ENCODE assay signal across 23 mouse cellular contexts in genomic region chr1:74401015-74401702, GRCm38 (mm10). TPM values are rescaled to one million over a fixed set of nuclear protein-coding genes. Genes with fewer than 3 reads are reported as not detected.
DNase-seq lines count a peak whose midpoint lies in the region; ATAC-seq and TF ChIP-seq lines count a peak whose summit lies in the region.
"Had no signal": no experiment of that assay in that cellular context is flagged by ENCODE, and none has a peak within 500 bp of the region (broad histone marks: within the 10 kb centered on the region; RNA-seq: fewer than 3 reads in every experiment).

No protein-coding gene starts in this region.

- no peak for TF ChIP-seq RAD21 in MEL (IDR thresholded peaks at IDR 0.05; ENCODE audit: low read depth, low read length)

- no peak for TF ChIP-seq CTCF in MEL (IDR thresholded peaks at IDR 0.05 in 2 of 3, conservative IDR thresholded peaks at IDR 0.05 in 1 of 3; ENCODE audit: control insufficient read depth in 1 of 3, insufficient read depth in 1 of 3, low read depth in 2 of 3, low read length in 3 of 3, poor library complexity in 1 of 3, severe bottlenecking in 1 of 3)
- no peak for TF ChIP-seq CTCF in small intestine, adult 2 months (IDR thresholded peaks at IDR 0.05; ENCODE audit: extremely low read depth, insufficient read length, insufficient replicate concordance, low read depth, low read length)
- TF ChIP-seq CTCF in lung, adult 2 months (IDR thresholded peaks at IDR 0.05; ENCODE audit: insufficient read depth, low read length): no peak

- no peak overlapping the region for H3K9ac ChIP-seq in heart, embryonic 15.5 days
- H3K9ac ChIP-seq in MEL (ENCODE audit: control insufficient read depth, low read depth, low read length, poor library complexity, severe bottlenecking): peak overlapping the region; percentile 41
- peak overlapping the region; percentile 60 for H3K9ac ChIP-seq in liver, embryonic 11.5 days (ENCODE audit: low read depth, low read length)
- H3K9ac ChIP-seq: embryonic facial prominence, embryonic 12.5 days; forebrain, postnatal 0 days; limb, embryonic 13.5 days; neural tube, embryonic 13.5 days; stomach, embryonic 15.5 days had no signal

- H3K79me2 ChIP-seq in MEL (ENCODE audit: control insufficient read depth, insufficient read depth, low read length, poor library complexity): no peaks in the 10 kb centered on the region; the same call in 1 of the 2 replicates

- no peak for TF ChIP-seq POLR2A in MEL (IDR thresholded peaks at IDR 0.05; ENCODE audit: control insufficient read depth in 1 of 2, insufficient read depth in 1 of 2, low read depth in 1 of 2, low read length in 2 of 2, poor library complexity in 1 of 2)
- no peak for TF ChIP-seq POLR2A in small intestine, adult 2 months (IDR thresholded peaks at IDR 0.05; ENCODE audit: low read depth, low read length)
- no peak for TF ChIP-seq POLR2A in lung, adult 2 months (IDR thresholded peaks at IDR 0.05; ENCODE audit: borderline replicate concordance, extremely low read depth, low read depth, low read length)

- peak; percentile 50 to 52; a peak in 3 of 4 replicates for TF ChIP-seq EP300 in MEL (IDR thresholded peaks at IDR 0.05; ENCODE audit: low read depth in 1 of 2, low read length in 2 of 2)

- 44% methylated on average over 16 of the region's 16 CpGs for WGBS in heart, embryonic 15.5 days
- 43% methylated on average over 16 of the region's 16 CpGs for WGBS in liver, embryonic 11.5 days
- whole genome bisulfite sequencing in small intestine, adult 2 months: 51% methylated on average over 16 of the region's 16 CpGs
- WGBS in lung, adult 2 months: 46% methylated on average over 16 of the region's 16 CpGs

- H3K9me3 ChIP-seq in heart, embryonic 15.5 days (replicated peaks): no peaks in the 10 kb centered on the region
- no peaks in the 10 kb centered on the region for H3K9me3 ChIP-seq in MEL (replicated peaks; ENCODE audit: insufficient read depth, low read length)
- no peaks in the 10 kb centered on the region for H3K9me3 ChIP-seq in liver, embryonic 11.5 days (ENCODE audit: control insufficient read depth, low read length)
- H3K9me3 ChIP-seq: embryonic facial prominence, embryonic 12.5 days; limb, embryonic 13.5 days; neural tube, embryonic 13.5 days; stomach, embryonic 15.5 days had no signal

- no peaks in the 10 kb centered on the region for H3K36me3 ChIP-seq in heart, embryonic 15.5 days
- peaks cover 0 to 21% of the 10 kb centered on the region in 2 experiments; a peak in 2 of 4 replicates for H3K36me3 ChIP-seq in MEL (ENCODE audit: control insufficient read depth in 1 of 2, insufficient read depth in 2 of 2, low read length in 2 of 2)
- no peaks in the 10 kb centered on the region for H3K36me3 ChIP-seq in liver, embryonic 11.5 days (ENCODE audit: control insufficient read depth, insufficient read depth, low read length)
- no peaks in the 10 kb centered on the region for H3K36me3 ChIP-seq in small intestine, adult 2 months (ENCODE audit: control insufficient read depth, insufficient read depth, low read length)
- H3K36me3 ChIP-seq: embryonic facial prominence, embryonic 12.5 days; limb, embryonic 13.5 days; neural tube, embryonic 13.5 days; stomach, embryonic 15.5 days had no signal

- H3K27me3 ChIP-seq in heart, embryonic 15.5 days: no peaks in the 10 kb centered on the region
- no peaks in the 10 kb centered on the region for H3K27me3 ChIP-seq in MEL (ENCODE audit: control insufficient read depth in 1 of 2, insufficient read depth in 2 of 2, low read length in 2 of 2)
- H3K27me3 ChIP-seq in liver, embryonic 11.5 days (replicated peaks; ENCODE audit: control insufficient read depth, insufficient read depth, low read length): no peaks in the 10 kb centered on the region
- H3K27me3 ChIP-seq in small intestine, adult 2 months (ENCODE audit: control insufficient read depth, insufficient read depth, low read length): no peaks in the 10 kb centered on the region
- H3K27me3 ChIP-seq: embryonic facial prominence, embryonic 12.5 days; limb, embryonic 13.5 days; neural tube, embryonic 13.5 days; stomach, embryonic 15.5 days had no signal

- DNase-seq in heart, postnatal 10 days: no peak
- DNase-seq in MEL (ENCODE audit: low read depth, low spot score): peak; percentile 59
- no peak for DNase-seq in liver, embryonic 11.5 days (ENCODE audit: low spot score)
- DNase-seq in testis, postnatal 14 days (ENCODE audit: low spot score): no peak
- DNase-seq in lung, adult 2 months: no peak
- DNase-seq: adrenal gland, postnatal 14 days; cerebellum, adult 11 months; cerebellum, postnatal 10 days; forebrain, postnatal 0 days; kidney, adult 18-20 months; kidney, postnatal 10 days; lung, postnatal 10 days; midbrain, embryonic 14.5 days; right cerebral cortex, postnatal 14 days had no signal

- intact Hi-C loops in heart, postnatal 10 days (cut with DNase I): loop anchor here (5.0 kb wide), 1 partner anchor 36 kb away; no protein-coding TSS in a partner anchor

- H3K27ac ChIP-seq in heart, embryonic 15.5 days: no peak overlapping the region
- H3K27ac ChIP-seq in MEL (ENCODE audit: control insufficient read depth, low read depth, low read length): peak overlapping the region; percentile 21
- H3K27ac ChIP-seq in liver, embryonic 11.5 days (ENCODE audit: low read depth, low read length): 0 out of 2 replicates have a peak overlapping the region, but pooled peaks have one; percentile 54
- peak overlapping the region; percentile 20; the same call in 1 of the 2 replicates for H3K27ac ChIP-seq in small intestine, adult 2 months (ENCODE audit: insufficient read depth, low read depth, low read length)
- H3K27ac ChIP-seq: embryonic facial prominence, embryonic 12.5 days; limb, embryonic 13.5 days; neural tube, embryonic 13.5 days; stomach, embryonic 15.5 days had no signal

- peaks cover 11% of the 10 kb centered on the region for H3K4me1 ChIP-seq in heart, embryonic 15.5 days (replicated peaks)
- peaks cover 0 to 22% of the 10 kb centered on the region in 2 experiments; a peak in 2 of 4 replicates for H3K4me1 ChIP-seq in MEL (ENCODE audit: control insufficient read depth in 1 of 2, insufficient read depth in 2 of 2, low read length in 2 of 2)
- peaks cover 11% of the 10 kb centered on the region for H3K4me1 ChIP-seq in liver, embryonic 11.5 days (replicated peaks; ENCODE audit: control insufficient read depth, insufficient read depth, low read length)
- peaks cover 9% of the 10 kb centered on the region for H3K4me1 ChIP-seq in small intestine, adult 2 months (ENCODE audit: control insufficient read depth, insufficient read depth, insufficient read length, low read length)
- no peaks in the 10 kb centered on the region for H3K4me1 ChIP-seq in lung, adult 2 months (ENCODE audit: control insufficient read depth, insufficient read depth, low read length)
- H3K4me1 ChIP-seq: embryonic facial prominence, embryonic 12.5 days had no signal

- H3K4me3 ChIP-seq in heart, embryonic 15.5 days: no peak overlapping the region
- peak overlapping the region; percentile 33 to 54 for H3K4me3 ChIP-seq in MEL (ENCODE audit: control insufficient read depth in 1 of 2, insufficient read depth in 1 of 2, low read depth in 2 of 2, low read length in 2 of 2)
- H3K4me3 ChIP-seq in liver, embryonic 11.5 days (ENCODE audit: low read depth, low read length): no peak overlapping the region
- H3K4me3 ChIP-seq in small intestine, adult 2 months (ENCODE audit: low read depth, low read length): no peak overlapping the region
- no peak overlapping the region for H3K4me3 ChIP-seq in lung, adult 2 months (replicated peaks; ENCODE audit: extremely low read depth, low read depth, low read length)
- H3K4me3 ChIP-seq: embryonic facial prominence, embryonic 12.5 days; limb, embryonic 13.5 days; neural tube, embryonic 13.5 days; stomach, embryonic 15.5 days had no signal

- no peak for ATAC-seq in heart, embryonic 15.5 days (replicated peaks; ENCODE audit: insufficient number of reproducible peaks, insufficient read depth, low FRiP score, low read depth)
- ATAC-seq in liver, embryonic 11.5 days (replicated peaks; ENCODE audit: low FRiP score): no peak
- ATAC-seq: forebrain, postnatal 0 days had no signal

- 0 out of 2 replicates have a peak overlapping the region, but pooled peaks have one; percentile 18 for H3K4me2 ChIP-seq in heart, embryonic 15.5 days
- peak overlapping the region; percentile 61 for H3K4me2 ChIP-seq in liver, embryonic 11.5 days
- H3K4me2 ChIP-seq: embryonic facial prominence, embryonic 12.5 days; limb, embryonic 13.5 days; neural tube, embryonic 13.5 days; stomach, embryonic 15.5 days had no signal

RNA-seq across cellular contexts. Expression of gene Vil1, which starts 8.0 kb away (rescaled TPM):
- polyA plus RNA-seq in heart, embryonic 15.5 days (2015; fragmentation: Nextera tagmentation; extraction: Ambion mirVana): 0.26 and 0.38 TPM in 2 replicates
- total RNA-seq in heart, postnatal 10 days (2021): 1 to 10 TPM; 1.1 to 1.2 TPM
- 0.03 and 0.04 TPM in 2 replicates for total RNA-seq in MEL (2012; rRNA removed)
- polyA plus RNA-seq in MEL (2012; ENCODE audit: insufficient read depth in 1 of 2, insufficient read length in 2 of 2, low read depth in 1 of 2, low replicate concordance in 2 of 2, missing spikeins in 1 of 2): under 1 TPM in 1 of 2 experiments, not detected in 1; 0.04 TPM
- 0.88 and 0.94 TPM in 2 replicates for polyA plus RNA-seq in liver, embryonic 11.5 days (2014; fragmentation: Nextera tagmentation; extraction: Ambion mirVana)
- 198 and 892 TPM in 2 replicates for polyA plus RNA-seq in small intestine, adult 2 months (2012; rRNA removed)
- 0.31 and 1.1 TPM in 2 replicates for polyA plus RNA-seq in lung, adult 2 months (2012; rRNA removed)
- total RNA-seq: megakaryocyte progenitor cell, adult 5-6 weeks had no signal
- polyA plus RNA-seq: spleen, adult 2 months had no signal

RNA-seq across cellular contexts. Expression of gene Ctdsp1, which starts 9.8 kb away (rescaled TPM):
- 55.1 and 68.5 TPM in 2 replicates for polyA plus RNA-seq in heart, embryonic 15.5 days (2015; fragmentation: Nextera tagmentation; extraction: Ambion mirVana)
- total RNA-seq in heart, postnatal 10 days (2021): 100 to 1,000 TPM; 117 to 122 TPM
- total RNA-seq in MEL (2012; rRNA removed): 18.0 TPM in 2 replicates
- 10 to 100 TPM in 1 of 2 experiments, not detected in 1; 69.8 TPM for polyA plus RNA-seq in MEL (2012; ENCODE audit: insufficient read depth in 1 of 2, insufficient read length in 2 of 2, low read depth in 1 of 2, low replicate concordance in 2 of 2, missing spikeins in 1 of 2)
- polyA plus RNA-seq in liver, embryonic 11.5 days (2014; fragmentation: Nextera tagmentation; extraction: Ambion mirVana): 65.2 and 71.1 TPM in 2 replicates
- 58.4 and 177 TPM in 2 replicates for polyA plus RNA-seq in small intestine, adult 2 months (2012; rRNA removed)
- polyA plus RNA-seq in lung, adult 2 months (2012; rRNA removed): 197 and 200 TPM in 2 replicates

RNA-seq across cellular contexts. Expression of gene Slc11a1, which starts 26.2 kb away (rescaled TPM):
- 3.6 and 5.4 TPM in 2 replicates for polyA plus RNA-seq in heart, embryonic 15.5 days (2015; fragmentation: Nextera tagmentation; extraction: Ambion mirVana)
- total RNA-seq in heart, postnatal 10 days (2021): 1 to 10 TPM; 1.2 to 3.7 TPM
- 0.26 TPM in 1 of 2 replicates, not detected in the other for total RNA-seq in MEL (2012; rRNA removed)
- under 1 TPM in 1 of 2 experiments, not detected in 1; 0.11 TPM for polyA plus RNA-seq in MEL (2012; ENCODE audit: insufficient read depth in 1 of 2, insufficient read length in 2 of 2, low read depth in 1 of 2, low replicate concordance in 2 of 2, missing spikeins in 1 of 2)
- polyA plus RNA-seq in liver, embryonic 11.5 days (2014; fragmentation: Nextera tagmentation; extraction: Ambion mirVana): 10.0 and 10.4 TPM in 2 replicates
- polyA plus RNA-seq in small intestine, adult 2 months (2012; rRNA removed): 12.7 and 17.9 TPM in 2 replicates
- 33.3 and 41.8 TPM in 2 replicates for polyA plus RNA-seq in lung, adult 2 months (2012; rRNA removed)
- total RNA-seq: hematopoietic stem cell, adult 5-6 weeks had no signal

RNA-seq across cellular contexts. Expression of gene Catip, which starts 39.3 kb away (rescaled TPM):
- 0.38 and 0.39 TPM in 2 replicates for polyA plus RNA-seq in heart, embryonic 15.5 days (2015; fragmentation: Nextera tagmentation; extraction: Ambion mirVana)
- total RNA-seq in heart, postnatal 10 days (2021): under 1 TPM; 0.29 to 0.45 TPM
- total RNA-seq in MEL (2012; rRNA removed): 0.08 TPM in 1 of 2 replicates, not detected in the other
- polyA plus RNA-seq in MEL (2012; ENCODE audit: insufficient read depth in 1 of 2, insufficient read length in 2 of 2, low read depth in 1 of 2, low replicate concordance in 2 of 2, missing spikeins in 1 of 2): under 1 TPM in 1 of 2 experiments, not detected in 1; 0.08 TPM
- 0.21 TPM in 1 of 2 replicates, not detected in the other for polyA plus RNA-seq in liver, embryonic 11.5 days (2014; fragmentation: Nextera tagmentation; extraction: Ambion mirVana)
- 0.05 and 0.39 TPM in 2 replicates for polyA plus RNA-seq in small intestine, adult 2 months (2012; rRNA removed)
- polyA plus RNA-seq in lung, adult 2 months (2012; rRNA removed): 10.2 TPM in 2 replicates

Comparison
In these comparisons a context has a peak if more than half of its experiments do, and no peak if none do; other contexts are left out.
1. H3K4me3 ChIP-seq: peak in MEL (2 of 2); none in heart, embryonic 15.5 days (single experiment), liver, embryonic 11.5 days (single experiment), small intestine, adult 2 months (single experiment) and lung, adult 2 months (single experiment).
2. RNA of gene Vil1, which starts 8.0 kb away (polyA plus RNA-seq): 198 to 892 TPM in small intestine, adult 2 months; 0.88 to 0.94 TPM in liver, embryonic 11.5 days, 0.31 to 1.1 TPM in lung, adult 2 months, 0.26 to 0.38 TPM in heart, embryonic 15.5 days and 0.04 TPM in MEL; every median in the first group is over 10 times any median in the second.